8 mouse cellular contexts compared by ENCODE assay signal in the genomic region with DNA sequence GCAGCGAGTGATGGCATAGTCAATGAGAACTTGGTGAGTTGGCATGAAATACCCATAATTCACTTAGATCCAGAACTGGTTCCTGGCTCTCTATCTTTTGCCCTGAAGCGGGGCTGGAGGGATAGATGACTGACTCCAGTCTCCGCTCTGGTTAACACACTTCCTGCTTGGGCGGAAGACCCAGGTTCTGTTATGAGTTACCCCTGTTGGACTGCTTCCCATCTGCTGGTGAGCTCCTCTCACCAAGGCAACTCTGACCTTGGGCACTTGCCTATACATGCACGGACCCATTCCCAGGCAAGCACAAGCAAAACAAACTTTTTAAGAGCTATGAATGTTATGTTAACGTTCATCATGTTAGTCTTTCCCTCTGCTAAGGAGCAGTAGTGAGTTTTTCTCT. TPM values are rescaled to one million over a fixed set of nuclear protein-coding genes. Genes with fewer than 3 reads are reported as not detected.
DNase-seq lines count a peak whose midpoint lies in the region; ATAC-seq and TF ChIP-seq lines count a peak whose summit lies in the region.

No protein-coding gene starts in this region.

- WGBS in heart, embryonic 13.5 days = 29% methylated on average over 6 of the region's 6 CpGs
- WGBS in forebrain, embryonic 13.5 days = 21% methylated on average over 6 of the region's 6 CpGs
- WGBS in macrophage (ENCODE audit: missing documents) = 17% methylated on average over 6 of the region's 6 CpGs

- peak overlapping the region; percentile 93 for H3K4me2 ChIP-seq in heart, embryonic 13.5 days
- H3K4me2 ChIP-seq in forebrain, embryonic 13.5 days = peak overlapping the region; percentile 78

- no peaks in the 10 kb centered on the region for H3K27me3 ChIP-seq in heart, embryonic 13.5 days (replicated peaks)
- H3K27me3 ChIP-seq in E14TG2a.4 (ENCODE audit: insufficient read depth, low read length) = no peaks in the 10 kb centered on the region
- H3K27me3 ChIP-seq in forebrain, embryonic 13.5 days = no peaks in the 10 kb centered on the region

- H3K4me3 ChIP-seq in heart, embryonic 13.5 days = peak overlapping the region; percentile 95
- peak overlapping the region; percentile 99 for H3K4me3 ChIP-seq in E14TG2a.4 (replicated peaks; ENCODE audit: low read length)
- H3K4me3 ChIP-seq in forebrain, embryonic 13.5 days = peak overlapping the region; percentile 88
- peak overlapping the region; percentile 42 for H3K4me3 ChIP-seq in macrophage (ENCODE audit: inconsistent target)

- H3K9ac ChIP-seq in heart, embryonic 13.5 days = peak overlapping the region; percentile 92
- peak overlapping the region; percentile 92 for H3K9ac ChIP-seq in forebrain, embryonic 13.5 days

- ATAC-seq in heart, embryonic 13.5 days (ENCODE audit: extremely low read depth, insufficient number of reproducible peaks, low FRiP score, low TSS enrichment) = no peak
- no peak for ATAC-seq in forebrain, embryonic 13.5 days

- H3K36me3 ChIP-seq in heart, embryonic 13.5 days = peaks cover 46% of the 10 kb centered on the region
- H3K36me3 ChIP-seq in E14TG2a.4 (ENCODE audit: insufficient read depth, low read length) (peaks cover 54% of the 10 kb centered on the region), macrophage (ENCODE audit: inconsistent target) (no peaks in the 10 kb centered on the region)
- peaks cover 38% of the 10 kb centered on the region for H3K36me3 ChIP-seq in forebrain, embryonic 13.5 days (ENCODE audit: poor library complexity, severe bottlenecking)

- no peak for DNase-seq in heart, adult 9 months (ENCODE audit: low spot score in 2 of 2)
- DNase-seq in thymus, postnatal 25 days = peak; percentile 49
- no peak for DNase-seq in c-Kit-positive CD71-positive TER-119-positive erythroid progenitor cells, embryonic 14.5 days (ENCODE audit: low spot score)
- DNase-seq in gastrocnemius, adult 18-20 months (ENCODE audit: low spot score) = no peak

- no peaks in the 10 kb centered on the region for H3K9me3 ChIP-seq in heart, embryonic 13.5 days
- no peaks in the 10 kb centered on the region for H3K9me3 ChIP-seq in E14TG2a.4 (ENCODE audit: low read length)
- no peaks in the 10 kb centered on the region for H3K9me3 ChIP-seq in forebrain, embryonic 13.5 days (replicated peaks)

- peak overlapping the region; percentile 84 for H3K27ac ChIP-seq in heart, embryonic 13.5 days (replicated peaks)
- H3K27ac ChIP-seq in forebrain, embryonic 13.5 days = peak overlapping the region; percentile 80; the same call in 1 of the 2 replicates
- H3K27ac ChIP-seq in macrophage = peak overlapping the region; percentile 40

- TF ChIP-seq CTCF in E14TG2a.4 (conservative IDR thresholded peaks at IDR 0.05; ENCODE audit: low read length) = no peak

- H3K4me1 ChIP-seq in heart, embryonic 13.5 days = peaks cover 60% of the 10 kb centered on the region
- peaks cover 80% of the 10 kb centered on the region for H3K4me1 ChIP-seq in E14TG2a.4 (replicated peaks; ENCODE audit: low read depth, low read length)
- peaks cover 57% of the 10 kb centered on the region for H3K4me1 ChIP-seq in forebrain, embryonic 13.5 days

- peaks cover 8% of the 10 kb centered on the region for H3K79me2 ChIP-seq in macrophage (ENCODE audit: inconsistent target)

RNA-seq across cellular contexts. Expression of gene Rrm2, which starts 1.4 kb away (rescaled TPM):
- polyA plus RNA-seq in heart, embryonic 13.5 days (2015; fragmentation: Nextera tagmentation; extraction: Ambion mirVana) = 248 and 263 TPM in 2 replicates
- 405 and 421 TPM in 2 replicates for polyA plus RNA-seq in forebrain, embryonic 13.5 days (2015; fragmentation: Nextera tagmentation; extraction: Ambion mirVana)
- 10 to 100 TPM in 2 of 26 experiments, 1 to 10 TPM in 18, under 1 TPM in 4, not detected in 2; 0.38 to 14.6 (median 3.1) TPM for total RNA-seq in macrophage (2018; cell fraction: chromatin; rRNA removed)
- total RNA-seq in macrophage (2018; cell fraction: cytosol; rRNA removed) = 1 to 10 TPM; 2.1 to 9.9 (median 4.3) TPM
- 10 to 100 TPM in 1 of 26 experiments, 1 to 10 TPM in 22, under 1 TPM in 3; 0.59 to 57.8 (median 1.9) TPM for total RNA-seq in macrophage (2018; cell fraction: nucleus; rRNA removed)
- polyA plus RNA-seq in macrophage (2018) = 1.3 to 36.1 TPM (median 10.5 TPM) in 3 replicates
- under 1 TPM; 0.71 to 0.87 TPM for total RNA-seq in gastrocnemius, adult 18-20 months (2021)

RNA-seq across cellular contexts. Expression of gene Cys1, which starts 27.8 kb away (rescaled TPM):
- polyA plus RNA-seq in heart, embryonic 13.5 days (2015; fragmentation: Nextera tagmentation; extraction: Ambion mirVana) = 0.56 and 1.2 TPM in 2 replicates
- polyA plus RNA-seq in forebrain, embryonic 13.5 days (2015; fragmentation: Nextera tagmentation; extraction: Ambion mirVana) = 0.45 and 0.58 TPM in 2 replicates
- 1 to 10 TPM in 1 of 26 experiments, not detected in 25; 1.1 TPM for total RNA-seq in macrophage (2018; cell fraction: chromatin; rRNA removed)
- total RNA-seq in macrophage (2018; cell fraction: cytosol; rRNA removed) = not detected
- not detected for total RNA-seq in macrophage (2018; cell fraction: nucleus; rRNA removed)
- not detected in 3 replicates for polyA plus RNA-seq in macrophage (2018)
- total RNA-seq in gastrocnemius, adult 18-20 months (2021) = 1 to 10 TPM; 1.7 to 2.7 TPM

RNA-seq across cellular contexts. Expression of gene Klf11, which starts 58.3 kb away (rescaled TPM):
- 16.8 and 17.5 TPM in 2 replicates for polyA plus RNA-seq in heart, embryonic 13.5 days (2015; fragmentation: Nextera tagmentation; extraction: Ambion mirVana)
- 11.2 and 13.1 TPM in 2 replicates for polyA plus RNA-seq in forebrain, embryonic 13.5 days (2015; fragmentation: Nextera tagmentation; extraction: Ambion mirVana)
- 1 to 10 TPM in 19 of 26 experiments, under 1 TPM in 7; 0.46 to 4.9 (median 1.4) TPM for total RNA-seq in macrophage (2018; cell fraction: chromatin; rRNA removed)
- total RNA-seq in macrophage (2018; cell fraction: cytosol; rRNA removed) = 1 to 10 TPM in 23 of 26 experiments, under 1 TPM in 3; 0.91 to 7.4 (median 1.8) TPM
- 1 to 10 TPM in 25 of 26 experiments, under 1 TPM in 1; 0.94 to 7.8 (median 1.8) TPM for total RNA-seq in macrophage (2018; cell fraction: nucleus; rRNA removed)
- polyA plus RNA-seq in macrophage (2018) = 2.1 to 3.6 TPM (median 3.3 TPM) in 3 replicates
- 1 to 10 TPM; 4.3 to 6.3 TPM for total RNA-seq in gastrocnemius, adult 18-20 months (2021)

Comparison
In these comparisons a context has a peak if more than half of its experiments do, and no peak if none do; other contexts are left out.
1. H3K4me3 ChIP-seq: peak in every context shown above with its lines; median percentile 99 in E14TG2a.4; 95 in heart, embryonic 13.5 days; 88 in forebrain, embryonic 13.5 days; 42 in macrophage.